Mouse (Mus musculus) forebrain, embryonic 16.5 days (tissue): Measurements from ENCODE around the gene Notch1. TPM values are rescaled to one million over a fixed set of nuclear protein-coding genes. Genes with fewer than 3 reads are reported as not detected.

Experiments used
- ATAC-seq: fragments of 200-750 bp; cut with Nextera tagmentation; 2 replicates; pipeline ENCODE4 v1.8.0; 2017; ENCODE audit warnings: mild to moderate bottlenecking, moderate library complexity
- H3K27ac ChIP-seq: fragments of 300-500 bp; sonication (generic); 2 replicates; pipeline ENCODE4 v1.5.1; 2014; ENCODE audit warnings: low read length, control low read depth
- H3K27me3 ChIP-seq: fragments of 300-500 bp; sonication (generic); replicated peaks from 2 replicates; pipeline ENCODE4 v1.6.1; 2014; ENCODE audit warnings: low read length; ENCODE audit not compliant: control insufficient read depth, insufficient read depth
- H3K36me3 ChIP-seq: fragments of 300-500 bp; sonication (generic); 2 replicates; pipeline ENCODE4 v1.6.1; 2014; ENCODE audit not compliant: control insufficient read depth, insufficient read depth
- H3K4me1 ChIP-seq: fragments of 300-500 bp; sonication (generic); replicated peaks from 2 replicates; pipeline ENCODE4 v1.6.1; 2014; ENCODE audit warnings: low read length; ENCODE audit not compliant: control insufficient read depth, insufficient read depth
- H3K4me2 ChIP-seq: fragments of 300-500 bp; sonication (generic); 2 replicates; pipeline ENCODE4 v1.6.1; 2014; ENCODE audit warnings: mild to moderate bottlenecking, low read length, control low read depth
- H3K4me3 ChIP-seq: fragments of 300-500 bp; sonication (generic); replicated peaks from 2 replicates; pipeline ENCODE4 v1.5.1; 2014; ENCODE audit warnings: mild to moderate bottlenecking, low read length, control low read depth
- H3K9ac ChIP-seq: fragments of 300-500 bp; sonication (generic); replicated peaks from 2 replicates; pipeline ENCODE4 v1.6.1; 2014; ENCODE audit warnings: low read depth, low read length, control low read depth
- H3K9me3 ChIP-seq: fragments of 300-500 bp; sonication (generic); 2 replicates; pipeline ENCODE4 v1.6.1; 2016; ENCODE audit warnings: low read length; ENCODE audit not compliant: control insufficient read depth
- WGBS: fragments of 180-500 bp; shearing (Covaris S2); extraction: QIAGEN DNeasy Blood & Tissue Kit; methylation state at CpG from one replicate; pipeline ENCODE4 v1.1.7; 2014; 5-methylcytosine and 5-hydroxymethylcytosine counted together
- polyA plus RNA-seq: library from polyadenylated mRNA; unstranded; fragments of >200 nt; fragmentation: Nextera tagmentation; extraction: Ambion mirVana; gene quantifications from 2 replicates; pipeline ENCODE4 v1.2.1, GENCODE M21; 2015

The Notch1 gene
- polyA plus RNA-seq, 1 experiment from 2014 or later: 20.2 TPM

GRCm38 (mm10) chr2:26535517-26536045, 19.1 kb upstream of the Notch1 start:
- H3K36me3 ChIP-seq: no peaks in the 10 kb centered on the region
- H3K27me3 ChIP-seq: no peaks in the 10 kb centered on the region
- peak; percentile 81 for ATAC-seq
- no peaks in the 10 kb centered on the region for H3K9me3 ChIP-seq
- no peak overlapping the region for H3K4me3 ChIP-seq
- H3K9ac ChIP-seq: no peak overlapping the region
- peak overlapping the region; percentile 65 for H3K27ac ChIP-seq
- no peak overlapping the region for H3K4me2 ChIP-seq
- WGBS: 5% methylated on average over 4 of the region's 4 CpGs
- peaks cover 23% of the 10 kb centered on the region for H3K4me1 ChIP-seq

- Histone ChIP-seq H3K9ac (no peak overlapping the region), H3K4me3 (no peak overlapping the region), H3K36me3 (no peaks in the 10 kb centered on the region), H3K9me3 (no peaks in the 10 kb centered on the region), H3K4me2 (no peak overlapping the region), H3K4me1 (peaks cover 21% of the 10 kb centered on the region), H3K27me3 (no peaks in the 10 kb centered on the region), H3K27ac (no peak overlapping the region)
- ATAC-seq: no peak
- 61% methylated on average over 2 of the region's 2 CpGs for WGBS
Measured at GRCm38 (mm10) chr2:26534616-26535015, 18.2 kb upstream of the Notch1 start.

- Histone ChIP-seq H3K9ac (no peak overlapping the region), H3K4me3 (no peak overlapping the region), H3K27ac (peak overlapping the region; percentile 2; the same call in 1 of the 2 replicates), H3K36me3 (no peaks in the 10 kb centered on the region), H3K27me3 (no peaks in the 10 kb centered on the region), H3K9me3 (no peaks in the 10 kb centered on the region), H3K4me1 (peaks cover 21% of the 10 kb centered on the region), H3K4me2 (no peak overlapping the region)
- WGBS: 63% methylated on average over 3 of the region's 3 CpGs
- ATAC-seq: no peak
Measured at GRCm38 (mm10) chr2:26534161-26534560, 17.7 kb upstream of the Notch1 start.

GRCm38 (mm10) chr2:26533249-26533648, 16.8 kb upstream of the Notch1 start:
- WGBS: 5% methylated on average over 5 of the region's 5 CpGs
- H3K9ac ChIP-seq: peak overlapping the region; percentile 40; the same call in 1 of the 2 replicates
- peaks cover 21% of the 10 kb centered on the region for H3K4me1 ChIP-seq
- H3K27me3 ChIP-seq: no peaks in the 10 kb centered on the region
- H3K36me3 ChIP-seq: no peaks in the 10 kb centered on the region
- ATAC-seq: 0 out of 2 replicates have a peak, but pooled peaks have one; percentile 15
- no peak overlapping the region for H3K4me2 ChIP-seq
- H3K27ac ChIP-seq: peak overlapping the region; percentile 78
- no peak overlapping the region for H3K4me3 ChIP-seq
- no peaks in the 10 kb centered on the region for H3K9me3 ChIP-seq

GRCm38 (mm10) chr2:26531829-26532228, 15.4 kb upstream of the Notch1 start:
- ATAC-seq: no peak
- Histone ChIP-seq H3K4me1 (peaks cover 21% of the 10 kb centered on the region), H3K9ac (no peak overlapping the region), H3K36me3 (no peaks in the 10 kb centered on the region), H3K4me3 (no peak overlapping the region), H3K4me2 (no peak overlapping the region), H3K27ac (no peak overlapping the region), H3K27me3 (no peaks in the 10 kb centered on the region), H3K9me3 (no peaks in the 10 kb centered on the region)
- 46% methylated on average over 6 of the region's 6 CpGs for WGBS

- no peak overlapping the region for H3K4me3 ChIP-seq
- no peaks in the 10 kb centered on the region for H3K36me3 ChIP-seq
- no peak overlapping the region for H3K4me2 ChIP-seq
- no peaks in the 10 kb centered on the region for H3K27me3 ChIP-seq
- ATAC-seq: no peak
- no peak overlapping the region for H3K9ac ChIP-seq
- H3K27ac ChIP-seq: no peak overlapping the region
- 83% methylated on average over 3 of the region's 3 CpGs for WGBS
- H3K9me3 ChIP-seq: no peaks in the 10 kb centered on the region
- H3K4me1 ChIP-seq: peaks cover 8% of the 10 kb centered on the region
Measured at GRCm38 (mm10) chr2:26529881-26530280, 13.4 kb upstream of the Notch1 start.

- H3K4me1 ChIP-seq: peaks cover 8% of the 10 kb centered on the region
- H3K27ac ChIP-seq: no peak overlapping the region
- WGBS: 57% methylated on average over 4 of the region's 4 CpGs
- H3K9me3 ChIP-seq: no peaks in the 10 kb centered on the region
- H3K4me2 ChIP-seq: no peak overlapping the region
- H3K36me3 ChIP-seq: no peaks in the 10 kb centered on the region
- H3K4me3 ChIP-seq: no peak overlapping the region
- H3K9ac ChIP-seq: no peak overlapping the region
- H3K27me3 ChIP-seq: no peaks in the 10 kb centered on the region
- no peak for ATAC-seq
Measured at GRCm38 (mm10) chr2:26529221-26529805, 12.8 kb upstream of the Notch1 start.

GRCm38 (mm10) chr2:26526443-26527257, 10.2 kb upstream of the Notch1 start:
- no peak overlapping the region for H3K4me2 ChIP-seq
- no peaks in the 10 kb centered on the region for H3K36me3 ChIP-seq
- no peak overlapping the region for H3K9ac ChIP-seq
- H3K4me1 ChIP-seq: no peaks in the 10 kb centered on the region
- H3K9me3 ChIP-seq: no peaks in the 10 kb centered on the region
- 48% methylated on average over 11 of the region's 11 CpGs for WGBS
- ATAC-seq: no peak
- H3K27ac ChIP-seq: no peak overlapping the region
- H3K27me3 ChIP-seq: no peaks in the 10 kb centered on the region
- H3K4me3 ChIP-seq: no peak overlapping the region

GRCm38 (mm10) chr2:26525355-26526018, 9.0 kb upstream of the Notch1 start:
- Histone ChIP-seq H3K36me3 (no peaks in the 10 kb centered on the region), H3K4me1 (no peaks in the 10 kb centered on the region), H3K4me2 (no peak overlapping the region), H3K9ac (no peak overlapping the region), H3K27ac (no peak overlapping the region), H3K27me3 (no peaks in the 10 kb centered on the region), H3K4me3 (no peak overlapping the region), H3K9me3 (no peaks in the 10 kb centered on the region)
- ATAC-seq: no peak
- WGBS: 55% methylated on average over 9 of the region's 9 CpGs
